Mouse (Mus musculus) stomach, embryonic 16.5 days (tissue): Measurements from ENCODE around the gene Cyp2u1. TPM values are rescaled to one million over a fixed set of nuclear protein-coding genes. Genes with fewer than 3 reads are reported as not detected.
"Not testable (repeated sequence)": the region's sequence is repeated elsewhere in the genome, so short reads cannot be mapped to it uniquely, and the experiment has no call there.

Source experiments
- ATAC-seq: fragments of 200-750 bp; cut with Nextera tagmentation; 2 replicates; pipeline ENCODE4 v1.8.0; 2017; ENCODE audit warnings: moderate number of reproducible peaks, moderate TSS enrichment; ENCODE audit not compliant: insufficient read depth, low FRiP score
- H3K27ac ChIP-seq: fragments of 300-500 bp; sonication (generic); 2 replicates; pipeline ENCODE4 v1.5.1; 2014; ENCODE audit warnings: low read length
- H3K27me3 ChIP-seq: fragments of 300-500 bp; sonication (generic); 2 replicates; pipeline ENCODE4 v1.6.1; 2014; ENCODE audit warnings: low read length, control low read depth, mixed read lengths; ENCODE audit not compliant: control insufficient read depth, insufficient read depth
- H3K36me3 ChIP-seq: fragments of 300-500 bp; sonication (generic); 2 replicates; pipeline ENCODE4 v1.6.1; 2014; ENCODE audit warnings: low read length; ENCODE audit not compliant: control insufficient read depth, insufficient read depth
- H3K4me1 ChIP-seq: fragments of 300-500 bp; sonication (generic); 2 replicates; pipeline ENCODE4 v1.6.1; 2014; ENCODE audit warnings: low read length, control low read depth, mixed read lengths; ENCODE audit not compliant: control insufficient read depth, insufficient read depth
- H3K4me2 ChIP-seq: fragments of 300-500 bp; sonication (generic); 2 replicates; pipeline ENCODE4 v1.6.1; 2014; ENCODE audit warnings: low read depth, low read length, mixed read lengths
- H3K4me3 ChIP-seq: fragments of 300-500 bp; sonication (generic); replicated peaks from 2 replicates; pipeline ENCODE4 v1.5.1; 2014; ENCODE audit warnings: mild to moderate bottlenecking, low read length
- H3K9ac ChIP-seq: fragments of 300-500 bp; sonication (generic); 2 replicates; pipeline ENCODE4 v1.6.1; 2014; ENCODE audit warnings: low read length
- H3K9me3 ChIP-seq: fragments of 300-500 bp; sonication (generic); replicated peaks from 2 replicates; pipeline ENCODE4 v1.6.1; 2016; ENCODE audit warnings: low read length, control low read depth; ENCODE audit not compliant: control insufficient read depth
- WGBS: fragments of 180-500 bp; shearing (Covaris S2); extraction: QIAGEN DNeasy Blood & Tissue Kit; methylation state at CpG from one replicate; pipeline ENCODE4 v1.1.7; 2014; 5-methylcytosine and 5-hydroxymethylcytosine counted together
- polyA plus RNA-seq: library from polyadenylated mRNA; unstranded; fragments of >200 nt; fragmentation: Nextera tagmentation; extraction: Ambion mirVana; gene quantifications from 2 replicates; pipeline ENCODE4 v1.2.1, GENCODE M21; 2015

Gene Cyp2u1
- polyA plus RNA-seq, 1 experiment from 2014 or later, result 2.0 TPM

GRCm38 (mm10) chr3:131337749-131338148, 34.7 kb upstream of the Cyp2u1 start:
- 95% methylated on average over 5 of the region's 7 CpGs for WGBS
- H3K4me1 ChIP-seq, result peaks cover 19% of the 10 kb centered on the region
- not testable (repeated sequence) for H3K27ac ChIP-seq, H3K27me3 ChIP-seq, H3K9me3 ChIP-seq, H3K4me2 ChIP-seq, H3K4me3 ChIP-seq, H3K9ac ChIP-seq, H3K36me3 ChIP-seq, ATAC-seq

DNA sequence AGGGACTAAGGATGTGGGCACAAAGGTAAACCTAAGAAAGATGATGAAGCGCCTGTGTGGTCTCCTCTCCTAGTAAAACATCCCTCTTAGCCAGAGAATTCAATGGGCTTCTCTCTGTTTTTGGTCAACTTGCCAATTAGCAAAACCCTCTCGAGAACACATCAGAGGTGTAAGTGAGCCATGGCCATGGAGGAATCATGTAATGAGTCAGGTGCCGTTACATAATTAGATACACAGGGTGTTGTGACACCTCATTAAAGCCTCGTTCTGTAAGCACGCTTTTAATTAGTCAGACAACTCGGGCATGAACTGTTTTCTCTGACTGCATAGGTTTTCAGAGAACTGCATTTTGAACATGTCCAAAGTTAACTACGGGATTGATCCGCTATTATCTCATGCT, 33.6 kb upstream of the Cyp2u1 start:
- H3K9me3 ChIP-seq, result no peaks in the 10 kb centered on the region
- ATAC-seq, result no peak

GRCm38 (mm10) chr3:131335117-131335547, 32.1 kb upstream of the Cyp2u1 start:
- peak; percentile 38; the same call in 1 of the 2 replicates for ATAC-seq
- Histone ChIP-seq H3K4me2 (peak overlapping the region; percentile 41; the same call in 1 of the 2 replicates), H3K4me1 (peaks cover 15% of the 10 kb centered on the region; the same call in 1 of the 2 replicates), H3K36me3 (no peaks in the 10 kb centered on the region), H3K4me3 (no peak overlapping the region), H3K27ac (peak overlapping the region; percentile 66), H3K9me3 (no peaks in the 10 kb centered on the region), H3K27me3 (no peaks in the 10 kb centered on the region), H3K9ac (no peak overlapping the region)
- 52% methylated on average over 8 of the region's 8 CpGs for WGBS

More for the DNA sequence above, 33.6 kb upstream of the Cyp2u1 start:
- Histone ChIP-seq H3K4me2 (no peak overlapping the region), H3K9ac (no peak overlapping the region), H3K27me3 (no peaks in the 10 kb centered on the region), H3K4me3 (no peak overlapping the region), H3K4me1 (peaks cover 19% of the 10 kb centered on the region), H3K36me3 (no peaks in the 10 kb centered on the region), H3K27ac (no peak overlapping the region)
- 86% methylated on average over 8 of the region's 8 CpGs for WGBS

GRCm38 (mm10) chr3:131327189-131327588, 24.2 kb upstream of the Cyp2u1 start:
- Histone ChIP-seq H3K4me2 (no peak overlapping the region), H3K4me3 (no peak overlapping the region), H3K9me3 (no peaks in the 10 kb centered on the region; the same call in 1 of the 2 replicates), H3K9ac (no peak overlapping the region), H3K4me1 (no peaks in the 10 kb centered on the region; the same call in 1 of the 2 replicates), H3K36me3 (0 out of 2 replicates have a peak, but pooled peaks cover 3% of the 10 kb centered on the region), H3K27me3 (no peaks in the 10 kb centered on the region), H3K27ac (no peak overlapping the region)
- ATAC-seq, result no peak
- WGBS, result 43% methylated on average over 7 of the region's 7 CpGs

DNA sequence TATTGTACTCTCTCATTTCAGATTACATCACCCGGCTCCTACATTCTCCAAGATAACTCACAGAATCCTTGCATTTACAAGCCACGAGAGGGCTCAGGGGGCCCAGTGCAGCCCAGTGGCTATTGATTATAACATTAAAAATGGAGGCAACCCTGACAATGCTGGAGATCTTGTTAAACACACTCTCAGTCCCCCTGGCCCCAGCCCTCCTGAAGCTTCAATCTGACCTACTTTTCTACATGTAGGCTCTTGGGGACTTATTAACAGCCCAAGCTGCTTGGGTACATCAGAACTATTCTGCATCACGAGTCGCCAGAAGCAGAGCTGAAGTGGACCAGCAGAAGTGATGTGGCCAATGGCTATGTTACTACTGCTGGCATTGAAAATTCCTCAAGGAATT, 23.6 kb upstream of the Cyp2u1 start:
- 84% methylated on average over 4 of the region's 4 CpGs for WGBS
- Histone ChIP-seq H3K9ac (no peak overlapping the region), H3K36me3 (0 out of 2 replicates have a peak, but pooled peaks cover 3% of the 10 kb centered on the region), H3K4me3 (no peak overlapping the region), H3K4me2 (no peak overlapping the region), H3K9me3 (no peaks in the 10 kb centered on the region; the same call in 1 of the 2 replicates), H3K4me1 (no peaks in the 10 kb centered on the region; the same call in 1 of the 2 replicates), H3K27me3 (no peaks in the 10 kb centered on the region), H3K27ac (no peak overlapping the region)
- no peak for ATAC-seq

- Histone ChIP-seq H3K4me1 (no peaks in the 10 kb centered on the region; the same call in 1 of the 2 replicates), H3K9ac (no peak overlapping the region), H3K4me2 (no peak overlapping the region), H3K27ac (no peak overlapping the region), H3K9me3 (no peaks in the 10 kb centered on the region), H3K36me3 (no peaks in the 10 kb centered on the region), H3K4me3 (no peak overlapping the region), H3K27me3 (no peaks in the 10 kb centered on the region)
- 74% methylated on average over 14 of the region's 14 CpGs for WGBS
- no peak for ATAC-seq
These were observed 19.2 kb upstream of the Cyp2u1 start for GRCm38 (mm10) chr3:131322081-131322815.

- ATAC-seq, result no peak
- Histone ChIP-seq H3K27ac (no peak overlapping the region), H3K4me3 (no peak overlapping the region), H3K4me2 (no peak overlapping the region), H3K9ac (no peak overlapping the region), H3K27me3 (no peaks in the 10 kb centered on the region), H3K36me3 (no peaks in the 10 kb centered on the region), H3K4me1 (no peaks in the 10 kb centered on the region; the same call in 1 of the 2 replicates), H3K9me3 (no peaks in the 10 kb centered on the region)
- whole genome bisulfite sequencing, result 8% methylated on average over 3 of the region's 3 CpGs
These were observed 17.2 kb upstream of the Cyp2u1 start for GRCm38 (mm10) chr3:131320184-131320583.

DNA sequence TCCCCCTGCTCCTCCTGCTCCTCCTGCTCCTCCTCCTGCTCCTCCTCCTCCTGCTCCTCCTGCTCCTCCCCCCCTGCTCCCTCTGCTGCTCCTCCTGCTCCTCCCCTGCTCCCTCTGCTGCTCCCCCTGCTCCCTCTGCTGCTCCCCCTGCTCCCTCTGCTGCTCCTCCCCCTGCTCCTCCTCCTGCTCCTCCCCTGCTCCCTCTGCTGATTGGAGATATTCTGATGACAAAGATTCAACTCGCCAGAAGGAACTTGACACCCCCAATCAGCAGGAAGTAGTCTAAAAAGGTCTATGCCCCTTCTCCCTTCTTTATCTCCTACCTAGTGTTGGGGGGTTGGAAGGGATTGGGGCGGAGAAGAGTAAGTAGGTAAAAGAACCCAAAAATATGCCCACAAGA, 15.2 kb upstream of the Cyp2u1 start:
- Histone ChIP-seq H3K9me3 (no peaks in the 10 kb centered on the region), H3K9ac (no peak overlapping the region), H3K4me3 (no peak overlapping the region), H3K36me3 (no peaks in the 10 kb centered on the region), H3K4me1 (no peaks in the 10 kb centered on the region; the same call in 1 of the 2 replicates), H3K4me2 (no peak overlapping the region), H3K27ac (no peak overlapping the region), H3K27me3 (no peaks in the 10 kb centered on the region)
- 54% methylated on average over 2 of the region's 2 CpGs for WGBS
- ATAC-seq, result no peak

DNA sequence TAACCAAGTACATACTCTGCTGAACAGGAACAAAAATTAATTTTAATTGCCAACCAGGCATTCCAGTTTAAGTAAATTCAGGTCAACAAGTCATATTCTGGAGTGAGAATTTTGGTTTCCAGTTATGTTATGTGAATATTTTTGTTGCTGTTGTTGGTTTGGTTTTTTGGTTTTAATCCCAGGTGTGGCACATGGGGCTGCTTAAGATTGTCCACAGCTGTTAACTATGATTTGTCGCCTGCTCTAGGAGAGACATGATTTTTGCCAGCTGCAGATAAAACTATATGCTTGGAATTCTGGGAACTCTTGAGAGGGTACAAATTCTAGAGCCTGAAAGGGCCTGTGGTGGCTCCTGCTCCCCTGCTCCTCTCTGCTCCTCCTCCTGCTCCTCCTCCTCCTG, 14.1 kb upstream of the Cyp2u1 start:
- no peaks in the 10 kb centered on the region for H3K27me3 ChIP-seq
- no peak overlapping the region for H3K27ac ChIP-seq
- no peak overlapping the region for H3K9ac ChIP-seq
- no peaks in the 10 kb centered on the region for H3K36me3 ChIP-seq
- no peak for ATAC-seq
- WGBS, result 86% methylated on average over 1 of the region's 1 CpGs
- H3K9me3 ChIP-seq, result no peaks in the 10 kb centered on the region
- H3K4me1 ChIP-seq, result no peaks in the 10 kb centered on the region
- H3K4me2 ChIP-seq, result no peak overlapping the region
- H3K4me3 ChIP-seq, result no peak overlapping the region
